Mouse (Mus musculus): ENCODE results near the gene Zfp213. TPM values are rescaled to one million over a fixed set of nuclear protein-coding genes. Genes with fewer than 3 reads are reported as not detected.

The Zfp213 gene
- polyA plus RNA-seq (2012; rRNA removed): 13.4 and 14.0 TPM in 2 replicates

DNA sequence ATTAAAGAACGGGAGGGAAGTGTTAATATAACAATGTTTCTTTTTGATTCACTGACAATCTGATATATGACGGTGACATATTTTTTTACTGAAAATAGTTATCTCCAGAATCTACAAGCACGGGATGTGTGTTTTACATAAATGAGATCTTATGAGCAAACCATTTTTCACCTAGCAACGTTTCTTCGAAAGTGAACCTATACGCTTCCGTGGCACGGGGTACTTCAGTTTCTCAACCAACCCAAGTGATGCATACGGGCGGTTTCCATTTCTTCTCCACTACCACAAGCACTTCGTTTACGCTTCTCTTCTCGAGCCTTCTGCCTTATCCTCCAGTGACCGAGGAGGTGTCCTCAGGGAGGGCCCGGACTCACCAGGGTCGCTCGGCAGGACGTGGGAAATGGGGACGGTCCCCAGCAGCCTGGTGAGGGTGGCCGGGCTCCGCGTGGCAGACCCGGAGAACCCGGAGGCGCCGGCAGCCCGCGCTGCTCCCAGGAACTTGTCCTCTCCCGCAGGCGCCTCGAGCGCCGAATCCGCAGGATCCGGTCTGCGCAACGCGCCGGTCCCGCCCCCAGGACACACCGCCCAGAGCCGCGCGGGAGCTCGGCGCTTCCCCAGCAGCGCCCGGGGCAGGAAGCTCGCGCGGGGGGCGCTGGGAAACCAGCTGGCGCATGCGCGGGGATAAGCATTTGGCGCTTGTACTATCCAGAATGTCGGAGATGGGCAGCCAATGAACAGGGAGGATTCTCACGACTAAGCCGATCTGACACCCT lies at the start of gene Zfp213:
Gene Zfp213 (minus strand): TSS at position 644 of the 773 bp plus-strand sequence.
- under 1% methylated on average over 59 of the region's 59 CpGs for WGBS
- no peak for TF ChIP-seq CTCF (IDR thresholded peaks at IDR 0.05; ENCODE audit: insufficient read depth, low read length)
- peak; percentile 80 for TF ChIP-seq POLR2A (IDR thresholded peaks at IDR 0.05; ENCODE audit: borderline replicate concordance, extremely low read depth, low read depth, low read length)
- DNase-seq: peak; percentile 92
- H3K4me3 ChIP-seq (replicated peaks; ENCODE audit: extremely low read depth, low read depth, low read length): peak within 1 kb of the TSS; percentile 100
- peaks cover 4% of the 10 kb centered on the region; the same call in 1 of the 2 replicates for H3K4me1 ChIP-seq (ENCODE audit: control insufficient read depth, insufficient read depth, low read length)

DNA sequence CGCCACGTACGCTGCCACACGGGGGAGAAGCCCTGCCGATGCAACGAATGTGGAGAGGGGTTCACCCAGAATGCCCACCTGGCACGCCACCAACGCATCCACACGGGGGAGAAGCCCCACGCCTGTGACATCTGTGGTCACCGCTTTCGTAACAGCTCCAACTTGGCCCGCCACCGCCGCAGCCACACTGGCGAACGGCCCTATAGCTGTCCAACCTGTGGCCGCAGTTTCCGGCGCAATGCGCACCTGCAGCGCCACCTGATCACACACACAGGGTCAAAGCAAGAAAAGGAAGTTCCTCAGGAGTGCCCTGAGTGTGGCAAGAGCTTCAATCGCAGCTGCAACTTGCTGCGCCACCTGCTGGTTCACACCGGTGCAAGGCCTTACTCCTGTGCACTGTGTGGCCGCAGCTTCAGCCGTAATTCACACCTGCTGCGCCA lies 46.3 kb upstream of the Zfp213 start:
- Histone ChIP-seq H3K4me1 (ENCODE audit: control insufficient read depth, insufficient read depth, low read length) (no peaks in the 10 kb centered on the region), H3K4me3 (replicated peaks; ENCODE audit: extremely low read depth, low read depth, low read length) (no peak overlapping the region)
- peak; percentile 83 for TF ChIP-seq CTCF (IDR thresholded peaks at IDR 0.05; ENCODE audit: insufficient read depth, low read length)
- no peak for TF ChIP-seq POLR2A (IDR thresholded peaks at IDR 0.05; ENCODE audit: borderline replicate concordance, extremely low read depth, low read depth, low read length)
- DNase-seq: peak; percentile 41
- 63% methylated on average over 28 of the region's 28 CpGs for WGBS

DNA sequence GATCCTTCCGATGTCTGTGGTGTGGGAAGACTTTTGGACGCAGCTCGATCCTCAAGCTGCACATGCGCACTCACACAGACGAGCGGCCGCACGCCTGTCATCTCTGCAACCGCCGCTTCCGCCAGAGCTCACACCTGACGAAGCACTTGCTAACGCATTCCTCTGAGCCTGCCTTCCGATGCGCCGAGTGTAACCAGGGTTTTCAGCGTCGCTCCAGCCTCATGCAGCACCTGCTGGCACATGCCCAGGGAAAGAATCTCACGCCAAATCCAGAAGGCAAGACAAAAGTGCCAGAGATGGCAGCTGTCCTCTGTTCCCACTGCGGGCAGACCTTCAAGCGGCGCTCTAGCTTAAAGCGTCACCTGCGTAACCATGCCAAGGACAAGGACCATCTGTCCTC lies 45.6 kb upstream of the Zfp213 start:
- 91% methylated on average over 24 of the region's 24 CpGs for WGBS
- no peak for TF ChIP-seq CTCF (IDR thresholded peaks at IDR 0.05; ENCODE audit: insufficient read depth, low read length)
- no peak for DNase-seq

DNA sequence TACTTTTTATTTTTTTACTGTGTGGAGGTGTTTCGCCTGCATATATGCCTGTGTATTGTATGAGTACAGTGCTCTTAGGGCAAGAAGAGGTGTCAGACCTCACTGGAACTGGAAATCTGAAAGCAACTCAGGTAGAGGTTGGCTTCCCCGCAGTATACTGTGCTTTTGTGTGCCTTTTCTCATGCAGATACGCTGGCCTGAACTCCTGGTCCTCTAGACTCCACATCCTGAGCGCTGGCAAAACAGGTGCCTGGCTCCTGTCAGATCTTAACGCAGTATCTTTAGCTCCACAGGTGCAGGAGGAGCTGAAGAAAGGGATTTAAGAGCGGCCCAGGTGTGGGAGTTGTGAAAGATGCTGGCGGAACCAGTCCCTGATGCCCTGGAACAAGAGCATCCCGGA lies 41.2 kb upstream of the Zfp213 start:
- TF ChIP-seq CTCF (IDR thresholded peaks at IDR 0.05; ENCODE audit: insufficient read depth, low read length): no peak
- Histone ChIP-seq H3K4me3 (replicated peaks; ENCODE audit: extremely low read depth, low read depth, low read length) (no peak overlapping the region), H3K4me1 (ENCODE audit: control insufficient read depth, insufficient read depth, low read length) (no peaks in the 10 kb centered on the region)
- 85% methylated on average over 8 of the region's 8 CpGs for WGBS
- no peak for DNase-seq

More for the DNA sequence above, 45.6 kb upstream of the Zfp213 start:
- no peaks in the 10 kb centered on the region for H3K4me1 ChIP-seq (ENCODE audit: control insufficient read depth, insufficient read depth, low read length)
- no peak overlapping the region for H3K4me3 ChIP-seq (replicated peaks; ENCODE audit: extremely low read depth, low read depth, low read length)

DNA sequence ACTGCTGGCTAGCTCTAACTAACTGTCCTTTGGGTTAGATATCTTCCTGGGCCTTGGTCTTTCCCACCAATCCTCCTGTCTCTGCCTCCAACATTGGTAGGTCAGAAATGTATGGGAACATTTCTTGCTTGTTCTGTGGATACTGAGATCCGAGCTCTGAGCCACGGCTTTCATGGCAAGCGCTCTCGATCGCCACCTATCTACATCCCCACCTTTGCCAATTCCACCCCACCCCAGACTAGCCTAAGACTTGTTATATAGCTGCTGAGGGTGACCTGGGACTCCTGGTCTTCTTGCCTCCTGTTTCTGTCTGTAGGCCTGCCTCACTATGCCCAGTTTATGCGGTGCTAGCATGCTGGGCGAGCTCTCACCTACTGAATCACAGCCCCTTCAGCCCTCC lies 40.4 kb upstream of the Zfp213 start:
- 64% methylated on average over 7 of the region's 7 CpGs for WGBS
- H3K4me3 ChIP-seq (replicated peaks; ENCODE audit: extremely low read depth, low read depth, low read length): no peak overlapping the region
- H3K4me1 ChIP-seq (ENCODE audit: control insufficient read depth, insufficient read depth, low read length): no peaks in the 10 kb centered on the region
- DNase-seq: no peak
- no peak for TF ChIP-seq CTCF (IDR thresholded peaks at IDR 0.05; ENCODE audit: insufficient read depth, low read length)
- no peak for TF ChIP-seq POLR2A (IDR thresholded peaks at IDR 0.05; ENCODE audit: borderline replicate concordance, extremely low read depth, low read depth, low read length)

DNA sequence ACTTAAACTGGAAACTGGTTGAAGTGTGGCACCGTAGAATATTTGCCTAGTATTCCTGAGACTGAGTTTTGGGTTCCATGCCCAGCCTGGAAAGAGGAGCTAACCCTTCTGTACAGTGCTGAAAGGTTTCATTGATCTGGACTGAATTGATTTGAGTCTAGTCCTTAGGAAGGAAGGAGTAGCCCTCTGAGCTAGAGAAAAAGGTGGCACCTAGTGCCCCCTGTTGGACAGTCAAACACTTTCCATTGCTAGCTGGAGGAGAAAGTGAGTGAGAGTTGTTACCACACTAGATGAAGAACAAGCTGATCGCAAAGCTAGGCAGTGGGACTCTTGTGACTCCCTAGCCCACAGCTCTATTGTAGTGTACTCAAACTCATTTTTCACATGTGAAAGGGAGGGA lies 39.5 kb upstream of the Zfp213 start:
- DNase-seq: no peak
- H3K4me3 ChIP-seq (replicated peaks; ENCODE audit: extremely low read depth, low read depth, low read length): no peak overlapping the region
- 55% methylated on average over 2 of the region's 2 CpGs for WGBS
- H3K4me1 ChIP-seq (ENCODE audit: control insufficient read depth, insufficient read depth, low read length): no peaks in the 10 kb centered on the region
- peak; percentile 36; the same call in 1 of the 2 replicates for TF ChIP-seq CTCF (IDR thresholded peaks at IDR 0.05; ENCODE audit: insufficient read depth, low read length)
- no peak for TF ChIP-seq POLR2A (IDR thresholded peaks at IDR 0.05; ENCODE audit: borderline replicate concordance, extremely low read depth, low read depth, low read length)

DNA sequence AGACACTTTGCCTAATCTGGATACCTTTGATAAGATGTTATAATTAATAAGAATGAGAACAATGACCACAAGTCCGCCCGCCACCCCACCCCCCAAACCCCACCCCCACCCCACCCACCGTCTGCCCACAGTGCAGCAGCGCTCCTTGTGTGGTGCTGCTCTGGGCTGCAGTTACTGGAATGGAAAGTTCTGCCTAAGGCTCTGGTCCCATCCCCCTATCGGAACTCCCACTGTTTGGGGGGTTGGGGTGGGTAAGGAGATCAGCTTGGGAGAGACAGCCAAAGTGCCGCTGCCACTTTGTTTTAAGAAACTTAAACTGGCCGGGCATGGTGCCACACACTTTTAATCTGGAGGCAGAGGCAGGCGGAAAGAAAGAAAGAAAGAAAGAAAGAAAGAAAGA lies 39.0 kb upstream of the Zfp213 start:
- TF ChIP-seq POLR2A (IDR thresholded peaks at IDR 0.05; ENCODE audit: borderline replicate concordance, extremely low read depth, low read depth, low read length) (no peak), CTCF (IDR thresholded peaks at IDR 0.05; ENCODE audit: insufficient read depth, low read length) (no peak)
- 50% methylated on average over 8 of the region's 8 CpGs for WGBS
- DNase-seq: no peak
- Histone ChIP-seq H3K4me3 (replicated peaks; ENCODE audit: extremely low read depth, low read depth, low read length) (no peak overlapping the region), H3K4me1 (ENCODE audit: control insufficient read depth, insufficient read depth, low read length) (no peaks in the 10 kb centered on the region)

DNA sequence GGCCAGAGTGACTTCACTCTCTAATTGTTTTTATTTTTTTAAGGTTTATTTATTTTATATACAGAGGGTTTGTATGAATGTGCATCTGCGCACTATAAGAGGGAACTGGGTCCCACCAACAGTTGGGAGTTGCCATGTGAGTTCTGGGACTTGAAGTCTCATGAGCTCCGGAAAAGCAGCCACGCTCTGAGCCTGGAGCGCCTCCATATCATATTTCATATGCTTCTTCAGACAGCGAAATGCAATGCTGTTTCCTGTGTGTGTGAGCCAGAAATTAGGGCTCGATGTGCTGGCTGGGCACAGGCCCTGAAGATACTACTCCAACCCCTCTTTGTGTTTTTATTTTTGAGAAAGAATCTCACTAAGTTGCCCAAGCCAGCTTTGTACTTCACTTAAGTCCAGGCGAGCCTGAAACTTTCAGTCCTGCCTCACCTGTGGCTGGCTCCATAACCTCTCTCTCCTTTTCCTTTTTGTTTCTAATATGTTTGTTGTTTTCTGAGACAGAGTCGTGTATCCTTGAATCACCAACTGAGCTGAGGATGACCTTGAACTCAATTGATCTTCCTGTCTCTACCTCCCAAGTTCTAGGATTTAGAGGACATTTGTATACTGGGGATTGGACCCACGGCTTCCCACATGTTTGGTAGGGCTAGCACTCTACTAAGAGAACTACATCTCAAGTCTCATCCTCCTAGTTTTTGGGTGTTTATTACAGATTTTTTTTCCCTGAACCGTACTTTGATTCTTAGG lies 38.0 kb upstream of the Zfp213 start:
- no peak for DNase-seq
- no peak for TF ChIP-seq POLR2A (IDR thresholded peaks at IDR 0.05; ENCODE audit: borderline replicate concordance, extremely low read depth, low read depth, low read length)
- no peak for TF ChIP-seq CTCF (IDR thresholded peaks at IDR 0.05; ENCODE audit: insufficient read depth, low read length)
- H3K4me3 ChIP-seq (replicated peaks; ENCODE audit: extremely low read depth, low read depth, low read length): no peak overlapping the region
- H3K4me1 ChIP-seq (ENCODE audit: control insufficient read depth, insufficient read depth, low read length): no peaks in the 10 kb centered on the region
- 45% methylated on average over 10 of the region's 10 CpGs for WGBS

DNA sequence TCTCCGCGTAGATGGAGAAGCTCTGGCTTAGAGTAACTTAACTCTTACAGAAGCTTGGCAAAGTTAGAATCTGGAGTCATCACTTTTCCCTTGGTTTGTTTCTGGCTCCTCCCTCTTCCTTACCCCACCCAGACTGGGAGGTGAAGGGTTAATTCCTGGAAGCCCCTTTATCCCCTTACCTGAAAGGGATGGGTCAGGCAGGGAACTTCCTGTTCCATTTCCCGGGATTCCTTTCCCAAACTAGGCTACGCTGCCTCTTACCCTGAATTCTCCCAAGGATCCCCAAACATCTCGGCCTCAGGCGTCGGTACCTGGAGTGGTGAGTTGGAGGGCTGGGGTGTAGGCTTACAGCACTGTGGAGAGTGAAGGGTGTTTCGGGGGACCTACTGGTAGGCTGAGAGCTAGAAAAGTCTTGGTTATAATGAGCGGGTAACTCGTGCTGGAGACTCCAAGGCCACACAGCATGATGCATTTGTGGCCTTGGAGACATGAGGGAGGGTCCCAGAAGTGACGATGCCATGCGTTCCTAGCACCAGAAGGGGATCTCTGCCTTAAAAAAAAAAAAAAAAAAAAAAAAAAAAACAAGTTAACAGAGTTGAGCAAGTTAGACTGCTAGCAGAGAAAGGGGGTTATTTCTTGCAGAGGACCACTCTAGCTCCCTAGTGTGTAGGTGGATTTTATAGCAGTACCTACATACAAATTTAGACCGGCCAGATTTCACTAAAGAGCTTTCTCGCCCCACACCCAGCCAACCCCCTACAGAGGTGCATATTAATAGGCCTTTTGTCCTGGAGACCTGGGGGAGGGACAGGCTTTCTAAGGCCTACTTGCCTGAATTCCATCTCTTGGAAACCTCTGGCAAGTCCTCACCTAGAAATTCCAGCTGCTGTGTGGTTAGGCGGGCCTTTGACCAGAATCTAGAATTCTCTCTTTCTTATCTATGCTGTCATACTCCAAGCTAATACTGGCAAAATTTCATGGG lies 36.9 kb upstream of the Zfp213 start, which contains the start of gene Zscan10:
Gene Zscan10 (plus strand): TSS at position 216 of the 982 bp plus-strand sequence.
- no peak for DNase-seq
- no peaks in the 10 kb centered on the region for H3K4me1 ChIP-seq (ENCODE audit: control insufficient read depth, insufficient read depth, low read length)
- 75% methylated on average over 15 of the region's 15 CpGs for WGBS
- TF ChIP-seq POLR2A (IDR thresholded peaks at IDR 0.05; ENCODE audit: borderline replicate concordance, extremely low read depth, low read depth, low read length): no peak
- TF ChIP-seq CTCF (IDR thresholded peaks at IDR 0.05; ENCODE audit: insufficient read depth, low read length): no peak
- H3K4me3 ChIP-seq (replicated peaks; ENCODE audit: extremely low read depth, low read depth, low read length): no peak within 1 kb of the TSS

Measured in lung, adult 2 months (tissue).